In the genomic region with DNA sequence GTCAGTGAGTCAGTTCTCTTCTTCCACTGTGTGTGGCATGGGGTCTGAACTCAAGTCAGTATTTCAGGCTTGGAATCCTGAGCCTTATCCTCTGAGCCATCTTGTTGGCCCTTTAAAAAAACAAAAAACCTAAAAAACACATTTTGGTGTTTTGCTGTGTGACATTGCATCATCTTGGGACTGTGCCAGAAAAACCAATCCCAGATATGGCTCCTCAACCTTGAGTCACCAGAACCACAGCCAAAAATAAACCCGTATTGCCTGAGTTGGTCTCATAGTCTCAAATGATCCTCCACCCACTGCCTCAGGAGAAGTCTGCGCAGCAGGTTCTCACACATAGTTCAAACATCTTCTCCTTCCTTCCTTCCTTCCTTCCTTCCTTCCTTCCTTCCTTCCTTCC, we compare ENCODE assay signal across 30 mouse cellular contexts. TPM values are rescaled to one million over a fixed set of nuclear protein-coding genes. Genes with fewer than 3 reads are reported as not detected.
A peak's percentile ranks its signal among the peaks of the same experiment; 100 is the strongest.
DNase-seq lines count a peak whose midpoint lies in the region; ATAC-seq and TF ChIP-seq lines count a peak whose summit lies in the region.
"Had no signal": no experiment of that assay in that cellular context is flagged by ENCODE, and none has a peak within 500 bp of the region (broad histone marks: within the 10 kb centered on the region; RNA-seq: fewer than 3 reads in every experiment).

No protein-coding gene starts in this region.

- no peaks in the 10 kb centered on the region for H3K9me3 ChIP-seq in intestine, embryonic 16.5 days (ENCODE audit: control insufficient read depth, low read length)
- H3K9me3 ChIP-seq: embryonic facial prominence, embryonic 15.5 days; forebrain, embryonic 10.5 days; heart, embryonic 15.5 days; limb, embryonic 15.5 days; midbrain, embryonic 10.5 days; neural tube, embryonic 15.5 days had no signal

- no peaks in the 10 kb centered on the region for H3K4me1 ChIP-seq in liver, adult 2 months (ENCODE audit: control insufficient read depth, insufficient read depth, low read length)
- no peaks in the 10 kb centered on the region for H3K4me1 ChIP-seq in intestine, embryonic 16.5 days (ENCODE audit: control insufficient read depth, insufficient read depth, low read length)
- H3K4me1 ChIP-seq: embryonic facial prominence, embryonic 15.5 days; heart, embryonic 15.5 days; limb, embryonic 15.5 days; neural tube, embryonic 15.5 days had no signal

- H3K4me3 ChIP-seq in liver, adult 2 months (ENCODE audit: insufficient read depth, low read depth, low read length), result no peak overlapping the region
- H3K4me3 ChIP-seq in intestine, embryonic 16.5 days (ENCODE audit: low read length), result no peak overlapping the region
- H3K4me3 ChIP-seq: embryonic facial prominence, embryonic 15.5 days; forebrain, embryonic 10.5 days; heart, embryonic 15.5 days; left cerebral cortex, adult 2 months; limb, embryonic 15.5 days; midbrain, embryonic 10.5 days; neural tube, embryonic 15.5 days had no signal

- H3K4me2 ChIP-seq in intestine, embryonic 16.5 days (ENCODE audit: low read depth, low read length), result no peak overlapping the region
- H3K4me2 ChIP-seq: embryonic facial prominence, embryonic 15.5 days; heart, embryonic 15.5 days; hindbrain, embryonic 14.5 days; limb, embryonic 15.5 days; neural tube, embryonic 15.5 days had no signal

- H3K27me3 ChIP-seq in liver, adult 2 months (ENCODE audit: control insufficient read depth, insufficient read depth, low read length), result no peaks in the 10 kb centered on the region
- H3K27me3 ChIP-seq in intestine, embryonic 16.5 days (replicated peaks; ENCODE audit: control insufficient read depth, insufficient read depth, low read length), result no peaks in the 10 kb centered on the region
- H3K27me3 ChIP-seq: embryonic facial prominence, embryonic 15.5 days; heart, embryonic 15.5 days; limb, embryonic 15.5 days; neural tube, embryonic 15.5 days had no signal

- intact Hi-C loops in gastrocnemius, postnatal 14 days (cut with DNase I; ENCODE audit: low total_unique reads), result no loop called here

- peak; percentile 69 for DNase-seq in liver, adult 2 months (ENCODE audit: extremely low read depth, low read depth, low spot score)
- DNase-seq in liver, result no peak
- peak; percentile 89 for DNase-seq in 416B (ENCODE audit: low read depth)
- DNase-seq in Muller cell, postnatal 12 days (ENCODE audit: inconsistent ontology term), result peak; percentile 5
- DNase-seq in gastrocnemius, postnatal 14 days, result no peak
- DNase-seq: cerebellum, adult 9-11 months; forebrain, postnatal 0 days; gastrocnemius, postnatal 25 days; heart, postnatal 4 days; kidney, adult 2 months; liver, postnatal 0 days; right cerebral cortex, adult 18-20 months; thymus, adult 2 months; thymus, postnatal 4 days had no signal

- 58% methylated on average over 2 of the region's 2 CpGs for WGBS in liver, adult 2 months
- WGBS in intestine, embryonic 16.5 days, result 84% methylated on average over 2 of the region's 2 CpGs

- TF ChIP-seq CTCF in liver, adult 2 months (IDR thresholded peaks at IDR 0.05; ENCODE audit: low read depth, low read length), result no peak

- H3K36me3 ChIP-seq in liver, adult 2 months (ENCODE audit: control insufficient read depth, insufficient read depth, low read length), result no peaks in the 10 kb centered on the region
- H3K36me3 ChIP-seq in intestine, embryonic 16.5 days (ENCODE audit: control insufficient read depth, insufficient read depth, low read length), result no peaks in the 10 kb centered on the region
- H3K36me3 ChIP-seq: embryonic facial prominence, embryonic 15.5 days; forebrain, embryonic 10.5 days; heart, embryonic 15.5 days; limb, embryonic 15.5 days; midbrain, embryonic 10.5 days; neural tube, embryonic 15.5 days had no signal

- peak; percentile 34 for ATAC-seq in granulocyte monocyte progenitor cell, adult 5-6 weeks (replicated peaks; ENCODE audit: poor library complexity, severe bottlenecking)
- ATAC-seq in intestine, embryonic 16.5 days, result no peak
- ATAC-seq: activated CD4-positive, CD25-positive, alpha-beta regulatory T cell, adult 4 months; CD4-positive, CD25-positive, alpha-beta regulatory T cell, adult 4 months; forebrain, postnatal 0 days; inflammation-experienced regulatory T-cells, adult 6 months; liver, postnatal 0 days had no signal

- no peak for TF ChIP-seq POLR2A in liver, adult 2 months (IDR thresholded peaks at IDR 0.05; ENCODE audit: extremely low read depth, insufficient read depth, low read length)

- no peak overlapping the region for H3K9ac ChIP-seq in liver, adult 2 months (ENCODE audit: low read depth, low read length)
- no peak overlapping the region for H3K9ac ChIP-seq in intestine, embryonic 16.5 days (ENCODE audit: low read depth, low read length)
- H3K9ac ChIP-seq: embryonic facial prominence, embryonic 15.5 days; forebrain, postnatal 0 days; heart, embryonic 15.5 days; hindbrain, embryonic 14.5 days; limb, embryonic 15.5 days; liver, postnatal 0 days; neural tube, embryonic 15.5 days had no signal

- H3K79me2 ChIP-seq in liver, adult 2 months (ENCODE audit: control insufficient read depth, insufficient read depth, low read length), result no peaks in the 10 kb centered on the region

- H3K27ac ChIP-seq in liver, adult 2 months (replicated peaks; ENCODE audit: insufficient read depth, low read depth, low read length), result no peak overlapping the region
- no peak overlapping the region for H3K27ac ChIP-seq in intestine, embryonic 16.5 days (ENCODE audit: low read length)
- H3K27ac ChIP-seq: embryonic facial prominence, embryonic 15.5 days; forebrain, embryonic 10.5 days; heart, embryonic 15.5 days; hindbrain, embryonic 14.5 days; kidney, postnatal 0 days; left cerebral cortex, adult 2 months; limb, embryonic 15.5 days; macrophage; midbrain, embryonic 10.5 days; neural tube, embryonic 15.5 days; stomach, postnatal 0 days had no signal

RNA-seq across cellular contexts. Expression of gene Bmf, which starts 21.5 kb away (rescaled TPM):
- 10.9 and 17.0 TPM in 2 replicates for total RNA-seq in liver, adult 2 months (2014; rRNA removed)
- polyA plus RNA-seq in liver, adult 2 months (2012; rRNA removed), result 3.9 and 5.7 TPM in 2 replicates
- total RNA-seq in granulocyte monocyte progenitor cell, adult 5-6 weeks (2014; fragmentation: Nextera tagmentation), result 0.52 and 6.0 TPM in 2 replicates
- 0.21 and 0.60 TPM in 2 replicates for total RNA-seq in granulocyte monocyte progenitor cell, adult 5-6 weeks (2017)
- 10 to 100 TPM; 12.8 to 16.4 TPM for total RNA-seq in gastrocnemius, postnatal 14 days (2021)
- polyA plus RNA-seq in intestine, embryonic 16.5 days (2015; fragmentation: Nextera tagmentation; extraction: Ambion mirVana), result 2.3 and 2.4 TPM in 2 replicates

RNA-seq across cellular contexts. Expression of gene Bub1b, which starts 27.1 kb away (rescaled TPM):
- total RNA-seq in liver, adult 2 months (2014; rRNA removed), result 0.65 and 2.3 TPM in 2 replicates
- polyA plus RNA-seq in liver, adult 2 months (2012; rRNA removed), result 0.20 and 0.21 TPM in 2 replicates
- total RNA-seq in granulocyte monocyte progenitor cell, adult 5-6 weeks (2014; fragmentation: Nextera tagmentation), result 30.5 and 39.4 TPM in 2 replicates
- total RNA-seq in granulocyte monocyte progenitor cell, adult 5-6 weeks (2017), result 101 and 117 TPM in 2 replicates
- total RNA-seq in gastrocnemius, postnatal 14 days (2021), result 1 to 10 TPM; 5.7 to 5.8 TPM
- polyA plus RNA-seq in intestine, embryonic 16.5 days (2015; fragmentation: Nextera tagmentation; extraction: Ambion mirVana), result 58.4 and 63.6 TPM in 2 replicates

Comparison
In these comparisons a context has a peak if more than half of its experiments do, and no peak if none do; other contexts are left out.
1. DNase-seq: peak in liver, adult 2 months (single experiment), 416B (single experiment) and Muller cell, postnatal 12 days (single experiment); none in liver (single experiment) and gastrocnemius, postnatal 14 days (single experiment).